Mouse (Mus musculus) left cerebral cortex, postnatal 36 days (tissue): ENCODE measurements at regions not wholly inside any gene's neighbourhood (a gene's known extent, or its start where the extent isn't known, plus 50 kb on each side); places are given as distances from the start of the nearest gene placed in this dataset.

Source experiments
- DNase-seq, 2 experiments: peaks; one replicate each; pipeline ENCODE4 v3.0.0; 2021 to 2022; ENCODE audit warnings: low spot score in 2 of 2, mixed read lengths in 1 of 2
- intact Hi-C: fragments of 180-260 bp; cut with DNase I; formaldehyde crosslinking; loops from one replicate; pipeline ENCODE4 v1.15.1; 2025

DNA sequence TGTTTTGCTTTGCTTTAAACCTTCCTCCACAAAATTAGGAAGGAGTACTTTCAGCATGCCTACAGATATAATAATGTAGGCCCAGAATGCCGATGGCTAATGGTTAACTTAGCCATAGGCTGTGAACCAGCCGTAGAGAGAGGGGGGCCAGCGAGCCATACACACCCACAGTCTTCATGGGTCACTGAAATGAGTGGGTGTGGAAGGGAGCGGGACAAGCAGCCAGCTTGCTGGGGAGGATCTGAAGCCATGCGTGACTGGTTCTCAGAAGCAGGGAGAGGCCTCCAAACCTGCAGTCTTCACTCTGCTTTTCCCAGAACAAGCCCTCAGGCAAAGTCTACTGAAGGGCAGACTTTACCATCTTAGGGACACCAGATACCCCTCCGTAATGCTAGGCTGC lies 50.8 kb upstream of the Ptpn13 start:
- intact Hi-C loops, result no loop called here
- DNase-seq, result no peak

DNA sequence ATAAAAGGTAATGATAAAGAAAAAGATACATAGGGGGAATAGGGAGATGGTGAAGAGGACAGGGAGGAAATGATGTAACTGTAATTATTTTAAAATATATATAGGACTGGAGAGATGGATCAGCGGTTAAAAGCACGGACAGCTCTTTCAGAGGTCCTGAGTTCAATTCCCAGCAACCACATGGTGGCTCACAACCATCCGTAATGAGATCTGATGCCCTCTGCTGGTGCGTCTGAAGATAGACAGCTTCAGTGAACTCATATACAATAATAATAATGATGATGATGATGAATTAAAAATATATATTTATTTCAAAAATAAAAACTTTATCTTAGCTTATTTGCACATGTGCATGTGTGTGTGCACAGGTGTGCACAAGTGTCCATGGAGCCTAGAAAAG lies 51.9 kb upstream of the Ptpn13 start:
- intact Hi-C loops, result no loop called here
- DNase-seq, result no peak

DNA sequence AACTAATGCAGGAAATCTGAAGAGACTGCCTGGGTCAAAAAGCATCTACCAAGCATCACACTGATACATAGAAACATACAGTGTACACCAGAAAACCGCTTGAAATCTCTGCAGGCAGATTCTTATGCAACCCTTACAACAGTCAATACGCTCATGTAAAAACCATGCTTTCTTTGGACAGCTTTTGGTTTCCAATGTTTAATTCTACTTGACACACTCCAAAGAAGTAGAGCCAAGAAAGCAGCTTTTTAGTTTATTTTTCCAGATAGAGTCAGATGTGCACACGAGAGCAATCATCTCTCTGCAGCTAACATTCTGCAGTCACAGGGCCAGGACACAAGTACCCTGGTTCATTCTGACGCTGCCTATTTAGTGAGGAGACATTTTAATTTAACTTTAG lies 54.5 kb upstream of the Ptpn13 start:
- intact Hi-C loops, result no loop called here
- DNase-seq, result no peak

DNA sequence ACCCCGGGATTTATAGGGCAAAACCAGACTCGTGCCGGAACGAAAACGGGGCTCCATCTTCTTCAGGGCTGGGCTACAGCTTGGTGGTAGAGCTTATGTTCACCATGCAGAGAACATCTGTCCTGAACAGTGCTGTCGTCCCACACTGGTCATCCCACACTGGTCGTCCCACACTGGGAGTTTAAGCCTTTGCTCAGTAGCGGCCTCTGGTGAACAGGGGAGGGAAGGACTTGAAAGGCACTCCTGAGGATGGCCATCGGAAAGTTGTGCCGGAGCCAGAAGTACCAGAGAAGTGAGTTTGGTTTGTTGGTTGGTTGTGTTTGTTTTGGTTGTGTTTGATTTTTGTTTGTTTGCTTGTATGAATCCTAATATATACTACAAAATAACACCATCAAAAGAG lies 56.0 kb upstream of the Ptpn13 start:
- DNase-seq, result no peak
- intact Hi-C loops, result no loop called here

DNA sequence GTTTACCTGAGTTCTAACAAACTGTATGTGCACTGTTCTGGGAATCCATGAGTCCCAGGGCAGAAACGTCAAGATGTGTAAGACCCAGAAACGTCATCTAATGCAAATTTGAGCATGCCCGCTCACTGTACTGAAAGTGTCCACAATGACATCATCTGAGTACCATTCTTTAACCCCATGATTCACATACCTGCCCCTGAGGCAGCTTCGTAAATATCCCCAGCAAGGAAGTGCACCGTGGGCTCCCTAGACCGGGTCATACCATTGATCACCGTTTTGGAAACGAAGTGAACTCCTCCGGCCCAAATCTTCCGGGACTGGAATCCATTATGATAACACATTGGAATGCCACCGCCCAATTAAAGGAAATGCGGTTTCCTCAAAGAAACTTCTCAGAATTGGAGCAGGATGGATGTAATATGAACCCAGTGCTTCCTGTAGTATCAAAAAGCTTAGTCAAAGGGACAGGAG lies 57.8 kb upstream of the Ptpn13 start:
- intact Hi-C loops, result no loop called here
- DNase-seq, result no peak

DNA sequence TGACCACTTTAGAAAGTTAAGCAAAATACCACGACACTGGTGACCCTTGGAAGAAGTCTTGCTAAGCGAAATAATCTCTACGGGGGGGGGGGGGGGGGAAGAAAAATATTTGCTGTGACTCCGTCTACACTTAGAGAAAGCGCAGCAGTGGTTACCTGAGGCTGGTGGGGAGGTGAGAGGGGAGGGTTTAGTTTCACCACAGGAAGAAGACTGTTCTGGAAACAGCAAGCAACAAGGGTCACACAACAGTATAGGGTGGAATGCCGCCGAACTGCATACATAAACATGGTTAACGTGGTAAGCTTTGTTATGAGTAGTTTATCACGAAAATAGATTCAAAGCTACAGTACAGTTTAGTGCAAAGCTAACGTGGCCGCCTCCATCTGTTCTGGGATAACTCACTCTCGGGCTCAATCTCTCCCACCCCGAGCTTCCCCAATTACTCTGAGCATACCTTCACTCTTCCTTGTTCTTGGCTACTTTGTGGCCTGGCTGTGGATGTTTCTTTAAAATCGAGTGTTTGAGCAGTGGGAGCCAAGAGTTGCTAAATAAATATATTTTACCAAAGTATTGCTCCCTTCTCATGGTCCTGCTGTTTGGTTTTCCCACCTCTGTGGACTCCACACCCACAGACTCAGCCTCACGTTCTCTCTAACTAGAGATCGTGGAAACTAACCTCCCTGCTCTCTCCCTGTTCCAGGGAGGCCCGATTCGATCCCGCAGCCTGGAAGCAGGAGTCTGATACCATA lies 59.1 kb upstream of the Ptpn13 start:
- no peak for DNase-seq
- intact Hi-C loops, result no loop called here

DNA sequence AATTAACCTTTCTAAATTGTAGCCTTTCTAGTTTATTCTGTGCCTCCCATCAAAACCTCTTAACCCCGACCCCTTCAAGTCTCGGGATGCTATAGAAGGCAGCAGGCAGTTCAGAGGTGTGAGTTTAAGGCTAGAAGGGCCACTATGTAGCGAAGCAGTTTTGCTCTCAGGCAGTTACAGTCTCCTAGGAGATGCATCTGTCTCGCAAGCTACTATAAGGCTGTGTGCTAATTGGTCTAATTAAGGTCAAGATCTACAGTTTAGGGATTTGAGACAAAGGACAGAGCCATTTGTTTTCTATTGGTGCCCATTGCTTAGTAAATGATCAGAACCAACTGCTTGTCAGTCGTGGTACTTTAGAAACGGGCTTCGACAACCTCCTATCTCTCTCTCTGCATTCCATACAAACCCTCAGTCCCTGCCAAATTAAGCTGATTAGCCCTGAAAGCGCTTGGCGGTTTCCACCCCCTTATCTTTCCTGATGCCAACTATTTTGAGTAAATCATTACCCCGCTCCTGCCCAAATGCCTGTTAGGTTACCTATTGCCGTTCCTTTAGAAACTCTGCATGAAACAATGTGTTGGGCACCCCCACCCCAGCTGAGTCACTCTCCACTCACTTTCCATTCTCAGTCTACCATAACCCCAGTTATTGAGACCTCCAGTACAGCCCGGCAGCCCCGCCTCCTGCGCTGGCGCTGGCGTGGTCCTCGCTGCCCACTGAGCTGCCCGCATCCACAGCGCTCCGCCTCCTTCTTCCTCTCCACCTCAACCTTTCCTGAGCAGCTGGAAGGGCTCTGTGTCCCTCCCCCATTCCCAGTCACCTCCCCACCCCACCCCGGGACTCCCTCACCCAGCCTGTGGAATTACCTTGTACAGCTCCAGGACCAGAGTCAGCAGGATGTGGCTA lies 59.9 kb upstream of the Ptpn13 start:
- DNase-seq, result no peak
- intact Hi-C loops, result loop anchor here (5.0 kb wide), 1 partner anchor 57 kb away; no protein-coding TSS in a partner anchor

DNA sequence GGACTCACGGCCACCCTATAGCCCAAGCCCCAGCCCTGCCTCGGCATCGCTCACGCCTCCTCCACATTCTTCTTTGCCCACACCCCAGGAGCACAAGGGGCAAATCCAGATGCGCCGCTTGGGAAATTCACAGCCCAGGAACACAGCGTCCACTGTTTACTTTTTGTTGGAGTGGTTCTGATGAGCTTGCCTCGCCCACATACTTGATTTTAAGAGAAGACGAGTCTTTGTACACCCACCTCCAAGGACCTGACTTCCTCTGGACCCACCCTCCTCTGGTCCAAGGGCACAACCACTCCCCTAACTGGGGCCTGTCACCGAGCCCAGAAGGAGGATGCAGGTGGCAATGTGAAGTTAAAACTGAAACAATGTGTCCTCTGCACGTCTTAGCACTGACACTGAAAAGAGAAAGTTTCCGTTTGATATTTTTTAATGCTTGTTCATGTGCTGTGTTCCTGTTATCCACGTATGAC lies 64.2 kb upstream of the Ptpn13 start:
- intact Hi-C loops, result loop anchor here (5.0 kb wide), 1 partner anchor 61 kb away; no protein-coding TSS in a partner anchor
- no peak for DNase-seq

DNA sequence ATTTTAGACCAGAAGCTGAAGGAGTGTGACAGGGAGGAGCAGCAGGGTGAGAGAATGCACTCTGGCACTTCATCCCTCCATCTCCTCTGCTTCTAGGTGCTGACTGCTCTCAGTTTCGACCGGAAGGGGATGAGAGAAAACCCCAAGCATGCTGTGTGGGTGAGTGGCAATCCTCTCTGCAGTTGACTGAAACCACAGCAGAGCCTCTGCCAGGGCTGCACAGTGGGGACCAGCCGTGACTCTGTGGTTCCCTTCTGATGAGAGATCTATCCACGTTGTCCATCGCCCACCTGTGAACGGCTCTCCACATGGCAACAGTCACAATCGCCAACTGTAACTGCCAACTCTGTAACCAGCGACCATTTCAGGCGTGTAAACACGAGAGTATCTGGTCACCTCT lies 64.6 kb upstream of the Ptpn13 start:
- DNase-seq, result no peak
- intact Hi-C loops, result loop anchor here (5.0 kb wide), 1 partner anchor 62 kb away; no protein-coding TSS in a partner anchor

DNA sequence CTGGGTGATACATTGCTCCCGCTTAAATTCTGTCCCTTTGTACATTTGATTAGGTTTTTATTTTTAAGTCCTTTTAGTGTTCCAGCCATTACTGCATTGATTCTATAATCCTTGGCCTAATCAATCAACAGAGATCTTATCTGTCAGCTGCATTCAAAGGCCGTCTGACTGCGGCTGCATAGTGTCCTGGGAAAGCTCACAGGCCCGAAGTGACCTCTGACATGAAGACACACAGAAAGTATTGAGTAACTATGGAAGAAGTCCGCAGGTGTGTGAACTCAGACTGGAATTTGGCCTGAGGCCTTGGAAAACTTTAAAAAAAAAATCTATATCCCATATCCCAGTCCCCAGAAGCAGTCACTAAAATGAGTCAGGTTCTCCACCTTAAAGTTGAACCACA lies 67.4 kb upstream of the Ptpn13 start:
- intact Hi-C loops, result loop anchor here (5.0 kb wide), 1 partner anchor 460 kb away; no protein-coding TSS in a partner anchor
- DNase-seq, result no peak

DNA sequence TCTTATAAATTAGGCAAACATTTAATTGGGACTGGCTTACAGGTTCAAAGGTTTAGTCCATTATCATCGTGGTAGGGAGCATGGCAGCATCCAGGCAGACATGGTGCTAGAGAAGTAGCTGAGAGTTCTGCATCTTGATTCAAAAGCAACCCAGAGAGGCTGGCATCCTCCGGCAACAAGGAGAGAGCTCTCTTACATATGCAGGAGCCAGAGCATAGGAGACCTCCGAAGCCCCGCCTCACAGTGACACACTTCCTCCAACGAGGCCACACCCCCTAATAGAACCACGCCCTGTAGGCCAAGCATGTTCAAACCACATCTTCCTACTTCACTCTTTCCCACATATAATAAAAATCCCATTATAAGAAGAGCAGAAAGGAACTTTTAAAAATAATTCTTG lies 68.5 kb upstream of the Ptpn13 start:
- intact Hi-C loops, result loop anchor here (1.0 to 5.0 kb wide), 2 partner anchors 302 to 461 kb away; no protein-coding TSS in a partner anchor
- no peak for DNase-seq

DNA sequence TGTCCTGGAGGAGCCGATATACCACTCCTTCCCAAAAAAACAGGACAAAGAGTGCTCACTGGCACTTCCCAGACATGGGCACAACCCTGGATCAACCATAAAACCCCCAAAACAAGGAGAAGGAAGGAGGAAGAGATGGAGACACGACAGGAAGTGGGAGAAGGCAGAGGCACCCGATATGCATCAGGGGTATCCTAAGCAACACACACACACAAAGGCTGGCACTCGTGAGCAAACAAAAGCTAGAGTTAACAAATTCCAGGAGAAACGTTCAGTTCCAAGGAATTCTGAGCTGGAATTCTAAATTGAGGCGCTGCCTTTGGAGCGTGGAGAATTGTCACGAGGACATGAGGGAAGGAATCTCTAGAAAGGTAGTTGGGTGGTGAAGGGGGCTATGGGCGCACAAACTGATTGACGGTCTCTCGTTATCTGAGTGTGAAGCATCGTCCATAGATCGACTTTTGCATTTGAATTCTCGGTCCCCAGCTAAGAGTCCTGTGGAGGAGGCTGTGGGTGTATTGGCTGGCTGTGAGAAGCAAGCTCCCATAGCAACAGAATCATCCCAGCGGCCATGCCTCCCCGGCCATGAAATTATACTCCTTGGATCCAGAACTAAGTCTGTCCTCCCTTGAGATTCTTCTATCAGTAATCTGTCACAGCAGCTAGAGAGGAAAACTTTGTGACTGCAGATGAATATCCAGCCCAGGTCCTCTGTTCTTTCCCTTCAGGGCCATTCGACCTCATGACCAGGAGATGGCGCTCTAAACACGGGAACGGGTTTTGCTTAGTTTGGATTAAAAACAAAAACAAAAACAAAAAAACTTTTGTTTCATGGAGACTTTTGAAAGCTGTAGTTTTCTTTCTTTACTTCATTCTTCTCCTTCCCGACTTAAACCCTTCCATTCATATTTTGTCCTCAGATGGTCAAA lies 69.4 kb upstream of the Ptpn13 start:
- intact Hi-C loops, result loop anchor here (1.0 to 5.0 kb wide), 2 partner anchors 303 to 462 kb away; no protein-coding TSS in a partner anchor

DNA sequence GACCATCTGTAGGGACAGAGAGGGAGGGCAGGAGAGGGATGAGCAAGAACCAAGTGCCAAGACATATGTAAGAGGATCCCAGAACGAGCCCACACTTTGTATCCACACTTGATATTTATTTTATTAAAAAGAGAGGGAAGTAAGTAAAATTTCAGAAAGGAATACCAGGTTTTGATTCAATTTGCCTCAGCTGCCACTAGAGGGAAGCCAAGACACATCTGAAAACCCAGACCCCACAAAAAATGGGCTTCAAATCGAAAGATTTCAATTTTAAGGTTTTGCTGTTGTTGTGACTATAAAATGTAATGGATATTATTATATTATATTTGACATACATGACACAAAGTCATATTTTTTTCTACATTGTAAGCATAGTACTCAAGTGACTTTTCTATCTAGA lies 81.1 kb upstream of the Ptpn13 start:
- intact Hi-C loops, result no loop called here
- no peak for DNase-seq

More for the DNA sequence above, 69.4 kb upstream of the Ptpn13 start:
- DNase-seq, result peak; percentile 27 to 31

DNA sequence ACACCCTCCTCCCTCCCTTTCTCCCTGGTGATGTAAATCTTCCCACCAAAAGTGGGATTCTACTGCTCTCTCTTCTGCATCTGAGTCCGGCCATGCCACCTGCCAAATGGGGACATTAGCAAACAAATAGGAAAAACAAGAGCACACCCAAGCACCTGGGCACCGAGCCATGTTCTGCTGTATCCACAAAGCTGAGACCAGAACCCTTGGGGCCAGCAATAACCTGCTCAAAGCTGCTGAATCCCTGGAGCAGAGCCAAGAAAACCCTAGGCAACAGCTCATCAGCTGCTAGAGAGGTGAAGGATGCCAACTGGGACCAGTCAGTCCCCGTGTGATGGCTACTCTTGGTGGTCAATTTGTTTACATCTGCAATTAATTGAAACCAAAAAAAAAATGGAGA lies 83.5 kb upstream of the Ptpn13 start:
- intact Hi-C loops, result no loop called here
- no peak for DNase-seq

DNA sequence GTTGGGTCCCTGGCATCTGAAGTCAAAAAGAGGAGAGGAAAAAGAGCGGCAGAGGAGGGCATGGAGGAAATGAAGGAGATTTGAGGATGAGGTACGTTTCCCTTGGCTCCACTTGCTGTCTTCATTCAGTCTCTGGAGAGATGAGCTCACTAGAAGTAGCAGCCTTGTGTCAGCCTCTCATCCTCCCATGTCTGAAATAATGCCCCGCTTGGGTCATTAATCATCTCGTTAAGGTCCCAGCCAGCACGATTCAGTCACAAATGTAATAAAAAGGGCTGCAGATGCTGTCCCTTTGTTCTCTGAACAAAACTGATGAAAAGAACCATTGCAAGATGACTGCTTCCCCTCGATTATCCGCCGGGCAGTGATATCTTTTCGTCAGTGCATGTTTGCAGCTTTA lies 84.4 kb upstream of the Ptpn13 start:
- no peak for DNase-seq
- intact Hi-C loops, result no loop called here

DNA sequence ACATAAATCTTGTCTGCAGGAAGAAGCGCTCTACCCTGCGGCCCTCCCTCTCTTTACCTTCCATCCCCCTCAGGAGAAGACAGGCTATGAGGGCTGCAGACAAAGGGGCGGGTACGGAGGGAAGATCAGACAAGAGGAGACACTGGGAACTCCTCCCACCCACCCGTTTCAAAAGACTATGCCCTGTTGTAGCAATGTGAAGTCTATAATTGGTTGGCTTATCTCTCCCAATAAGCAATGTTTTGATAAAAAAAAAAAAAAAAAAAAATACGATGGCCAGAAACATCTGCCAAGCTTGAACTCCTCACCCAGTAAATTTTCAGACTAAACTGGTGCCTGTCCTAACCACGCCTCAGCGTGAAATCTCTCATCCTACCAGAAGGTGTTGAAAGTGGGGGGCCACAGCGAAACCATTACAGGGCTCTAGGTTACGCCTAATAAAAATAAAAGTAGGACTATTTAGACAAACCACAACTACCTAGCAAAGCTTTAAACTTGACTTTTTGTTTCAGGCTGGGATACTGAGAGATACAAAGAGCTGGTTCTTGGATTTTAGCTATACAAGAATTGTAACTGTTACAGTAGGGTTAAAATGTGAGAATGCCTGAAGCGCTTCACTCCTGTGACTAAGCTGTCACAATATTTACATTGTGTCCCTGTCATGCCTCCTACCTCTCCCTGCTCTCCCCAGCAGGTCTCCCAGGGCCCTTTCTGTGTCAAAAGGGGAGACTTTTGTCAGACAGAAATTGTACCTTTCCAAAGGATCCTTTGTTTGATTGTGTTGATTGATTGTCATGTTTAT lies 88.1 kb upstream of the Ptpn13 start:
- no peak for DNase-seq
- intact Hi-C loops, result loop anchor here (10.0 kb wide), 1 partner anchor 122 kb away; the partner anchor contains the start of gene Mapk10

DNA sequence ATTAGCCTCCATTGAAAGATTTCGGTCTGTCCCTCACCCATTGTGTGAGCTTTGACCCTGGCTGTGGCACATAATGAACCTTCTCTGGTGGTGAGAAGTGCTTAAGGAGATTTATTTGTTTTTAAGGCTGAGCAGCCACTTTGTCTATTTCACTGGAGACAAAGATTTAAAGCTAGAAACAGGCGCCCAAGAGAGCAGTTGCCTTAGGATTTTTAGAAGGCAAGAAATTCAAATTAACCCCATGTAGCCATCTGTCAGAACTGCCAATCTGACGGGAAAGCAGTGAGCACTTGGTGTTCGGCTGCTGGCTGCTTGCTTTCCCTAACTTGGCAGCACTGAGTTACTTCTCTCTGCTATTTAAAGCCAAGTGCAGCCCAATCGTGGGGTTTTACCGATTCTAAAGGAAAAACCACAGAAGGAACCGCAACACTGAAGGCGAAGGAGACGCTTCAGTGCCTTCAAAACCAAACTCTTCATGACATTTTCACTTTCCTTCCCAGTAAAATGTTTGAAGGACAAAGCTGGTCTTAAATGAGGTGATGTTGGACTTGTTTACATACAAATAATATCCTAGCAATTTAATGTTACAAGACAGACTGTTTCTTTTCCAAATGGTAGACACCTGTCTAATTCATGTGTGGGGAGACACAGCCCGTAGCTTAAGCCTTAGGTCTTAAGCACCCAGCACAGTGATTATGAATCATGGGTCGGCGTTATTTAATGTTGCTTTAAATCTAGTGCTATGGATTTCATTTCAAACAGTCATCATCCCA lies 88.9 kb upstream of the Ptpn13 start:
- DNase-seq, result peak; percentile 26 to 44
- intact Hi-C loops, result loop anchor here (10.0 kb wide), 1 partner anchor 121 kb away; the partner anchor contains the start of gene Mapk10

DNA sequence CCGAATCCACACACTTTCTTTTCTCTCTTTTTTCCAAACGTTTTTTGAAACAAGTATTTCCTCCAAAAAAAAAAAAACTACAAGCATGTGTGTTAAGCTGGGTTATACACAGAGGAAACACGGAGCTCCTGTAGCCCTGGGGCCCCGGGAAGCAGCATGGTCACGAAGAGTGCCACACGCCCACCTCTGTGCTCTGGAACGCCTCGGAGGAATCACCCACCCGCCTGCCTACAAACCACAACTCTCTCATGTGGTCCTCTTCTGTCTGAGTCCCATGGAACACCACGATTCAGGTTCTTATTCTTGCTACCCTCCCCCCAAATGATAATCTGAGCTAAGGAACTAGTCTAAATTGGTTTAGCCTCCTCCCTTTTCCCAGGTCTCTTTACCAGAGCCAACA lies 98.6 kb upstream of the Ptpn13 start:
- intact Hi-C loops, result no loop called here
- DNase-seq, result no peak
